Mouse (Mus musculus): Measurements from ENCODE around the gene D17Wsu92e.

- TF ChIP-seq CTCF (IDR thresholded peaks at IDR 0.05; ENCODE audit: control insufficient read depth, insufficient read depth, insufficient read length) (no peak), CEBPB (IDR thresholded peaks at IDR 0.05; ENCODE audit: low read depth) (no peak)
Observed at GRCm38 (mm10) chr17:27826908-27827383, 6.5 kb upstream of the D17Wsu92e start.

Measured in C2C12 (cell line).